In the genomic region with DNA sequence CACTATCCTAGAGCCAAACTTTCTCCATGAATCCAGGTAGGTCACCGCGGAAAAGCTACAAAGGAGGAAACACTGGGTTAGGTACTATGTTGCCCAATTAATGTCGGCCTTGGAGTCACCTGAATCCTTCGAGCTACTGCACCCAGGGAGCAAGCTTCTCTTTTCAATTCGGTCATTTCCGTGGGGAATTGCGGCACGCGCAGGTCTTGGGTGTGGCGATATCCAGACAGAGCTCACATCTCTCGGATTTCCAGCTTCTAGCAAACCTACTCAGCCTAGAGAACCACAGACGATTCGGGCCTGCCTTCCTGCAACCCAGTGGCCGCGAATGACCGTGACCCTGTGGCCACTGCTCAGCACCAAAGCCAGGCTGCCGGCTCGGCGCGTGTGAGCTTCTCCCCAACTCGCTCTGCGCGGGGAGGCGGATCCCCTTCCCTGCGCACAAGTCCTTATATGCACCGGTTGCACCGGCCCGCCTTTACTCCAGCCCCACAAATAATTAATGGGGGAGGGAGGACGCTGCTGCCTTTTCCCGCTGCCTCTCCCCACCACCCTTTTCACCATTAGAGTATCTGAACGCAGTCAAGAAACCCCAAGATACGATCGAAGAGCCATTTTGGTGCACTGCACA, we compare ENCODE assay signal across 8 mouse cellular contexts. TPM values are rescaled to one million over a fixed set of nuclear protein-coding genes. Genes with fewer than 3 reads are reported as not detected.
DNase-seq lines count a peak whose midpoint lies in the region; ATAC-seq and TF ChIP-seq lines count a peak whose summit lies in the region.

No protein-coding gene starts in this region.

- H3K4me1 ChIP-seq in cerebellum, adult 2 months (ENCODE audit: control insufficient read depth, insufficient read depth, low read length): peaks cover 5% of the 10 kb centered on the region; the same call in 1 of the 2 replicates
- peaks cover 31% of the 10 kb centered on the region for H3K4me1 ChIP-seq in hindbrain, embryonic 13.5 days (replicated peaks)

- peak; percentile 60 for DNase-seq in NIH3T3 (ENCODE audit: low read depth)
- DNase-seq in cerebellum, adult 2 months: peak; percentile 76 to 79
- DNase-seq in frontal cortex, postnatal 25 days (ENCODE audit: low spot score in 2 of 2): peak; percentile 45 to 48
- DNase-seq in left cerebral cortex, adult 18-20 months (ENCODE audit: low spot score in 2 of 2): peak; percentile 56 to 64
- peak; percentile 69 to 80 for DNase-seq in lung, postnatal 4 days
- peak; percentile 61 for DNase-seq in right cerebral cortex, postnatal 14 days
- peak; percentile 50 for DNase-seq in urinary bladder, postnatal 25 days (ENCODE audit: low spot score)

- H3K4me3 ChIP-seq in cerebellum, adult 2 months (replicated peaks; ENCODE audit: insufficient read depth, low read depth, low read length): peak overlapping the region; percentile 91
- peak overlapping the region; percentile 82 for H3K4me3 ChIP-seq in hindbrain, embryonic 13.5 days

- peak; percentile 21; the same call in 1 of the 2 replicates for TF ChIP-seq POLR2A in cerebellum, adult 2 months (IDR thresholded peaks at IDR 0.05; ENCODE audit: borderline replicate concordance, insufficient read depth, low read length)

- whole genome bisulfite sequencing in cerebellum, adult 2 months: under 1% methylated on average over 33 of the region's 33 CpGs
- under 1% methylated on average over 32 of the region's 33 CpGs for WGBS in hindbrain, embryonic 13.5 days

- H3K9ac ChIP-seq in hindbrain, embryonic 13.5 days: peak overlapping the region; percentile 98

- TF ChIP-seq CTCF in cerebellum, adult 2 months (IDR thresholded peaks at IDR 0.05; ENCODE audit: borderline replicate concordance, insufficient read depth, low read depth, low read length): no peak

- H3K36me3 ChIP-seq in hindbrain, embryonic 13.5 days: no peaks in the 10 kb centered on the region

- peak overlapping the region; percentile 70 for H3K27ac ChIP-seq in cerebellum, adult 2 months (ENCODE audit: insufficient read depth, low read length)
- peak overlapping the region; percentile 97 for H3K27ac ChIP-seq in hindbrain, embryonic 13.5 days

- H3K4me2 ChIP-seq in hindbrain, embryonic 13.5 days: peak overlapping the region; percentile 80

- peak; percentile 67 for ATAC-seq in hindbrain, embryonic 13.5 days (ENCODE audit: low FRiP score)

- no peaks in the 10 kb centered on the region for H3K27me3 ChIP-seq in cerebellum, adult 2 months (ENCODE audit: control insufficient read depth, insufficient read depth, low read length)
- H3K27me3 ChIP-seq in hindbrain, embryonic 13.5 days: no peaks in the 10 kb centered on the region

- H3K9me3 ChIP-seq in hindbrain, embryonic 13.5 days: no peaks in the 10 kb centered on the region

RNA-seq across cellular contexts. Expression of gene Tnik, which starts 0.5 kb away (rescaled TPM):
- 72.0 and 77.3 TPM in 2 replicates for polyA plus RNA-seq in cerebellum, adult 2 months (2012; rRNA removed)
- 70.7 and 73.6 TPM in 2 replicates for polyA plus RNA-seq in hindbrain, embryonic 13.5 days (2015; fragmentation: Nextera tagmentation; extraction: Ambion mirVana)
- 100 to 1,000 TPM; 172 to 173 TPM for total RNA-seq in left cerebral cortex, adult 18-20 months (2021)

Comparison
In these comparisons a context has a peak if more than half of its experiments do, and no peak if none do; other contexts are left out.
1. Peak in every context shown above with its lines: DNase-seq, ATAC-seq, H3K4me3 ChIP-seq and H3K27ac ChIP-seq.